Mouse (Mus musculus): ENCODE measurements at regions not wholly inside any gene's neighbourhood (a gene's known extent, or its start where the extent isn't known, plus 50 kb on each side); places are given as distances from the start of the nearest gene placed in this dataset.

GRCm38 (mm10) chr12:29321468-29321867 is 206.7 kb upstream of the Myt1l start:
- TF ChIP-seq CTCF (IDR thresholded peaks at IDR 0.05; ENCODE audit: low read depth): no peak
- no peak for TF ChIP-seq EP300 (IDR thresholded peaks at IDR 0.05; ENCODE audit: low read depth)

Measured in heart, postnatal 0 days (tissue).